Mouse (Mus musculus) CH12.LX (cell line): ENCODE results near the gene Wnk1. TPM values are rescaled to one million over a fixed set of nuclear protein-coding genes. Genes with fewer than 3 reads are reported as not detected.

Source experiments
- DNase-seq: peaks from one replicate; pipeline ENCODE4 v3.0.0-alpha.2; 2013; ENCODE audit errors: extremely low read depth
- H3K27ac ChIP-seq: 2 replicates; pipeline ENCODE4 v1.5.1; 2012; ENCODE audit warnings: low read depth, mild to moderate bottlenecking, control low read depth, moderate library complexity; ENCODE audit not compliant: insufficient read depth
- H3K27me3 ChIP-seq: replicated peaks from 2 replicates; pipeline ENCODE3; 2012; ENCODE audit warnings: inconsistent platforms
- H3K36me3 ChIP-seq, 2 experiments: replicated peaks in 1 of 2; 2 replicates each; pipeline versions ENCODE3 to v1.6.1; 2012; ENCODE audit warnings: inconsistent platforms in 1 of 2, low read length in 1 of 2, mild to moderate bottlenecking in 1 of 2, mixed read lengths in 1 of 2, moderate library complexity in 1 of 2; ENCODE audit not compliant: control insufficient read depth in 1 of 2, insufficient read depth in 1 of 2
- H3K4me1 ChIP-seq, 2 experiments: 2 replicates each; pipeline ENCODE4 v1.6.1; 2012; ENCODE audit warnings: inconsistent platforms in 1 of 2, moderate library complexity in 1 of 2; ENCODE audit not compliant: insufficient read depth in 2 of 2, control insufficient read depth in 1 of 2
- H3K4me2 ChIP-seq: 2 replicates; pipeline ENCODE4 v1.6.1; 2012; ENCODE audit warnings: low read depth, mild to moderate bottlenecking, control low read depth; ENCODE audit not compliant: poor library complexity, insufficient read depth, severe bottlenecking
- H3K4me3 ChIP-seq, 3 experiments: fragments of 150-350 bp in 1 of 3; sonication (generic) in 1 of 3; replicated peaks in 1 of 3; 2 replicates each; pipeline versions ENCODE3 to v1.5.1; 2011 to 2012; ENCODE audit warnings: low read depth in 2 of 3, low read length in 2 of 3, mild to moderate bottlenecking in 2 of 3, moderate library complexity in 2 of 3, control low read depth in 1 of 3, improper control_type of control experiment in 1 of 3, inconsistent platforms in 1 of 3, mixed read lengths in 1 of 3; ENCODE audit not compliant: poor library complexity in 1 of 3
- H3K79me2 ChIP-seq: replicated peaks from 2 replicates; pipeline ENCODE4 v1.6.1; 2012; ENCODE audit warnings: mild to moderate bottlenecking, moderate library complexity; ENCODE audit not compliant: control insufficient read depth, poor library complexity, insufficient read depth, severe bottlenecking; ENCODE audit errors: extremely low read depth
- H3K9ac ChIP-seq: 2 replicates; pipeline ENCODE4 v1.6.1; 2012; ENCODE audit warnings: low read depth, mild to moderate bottlenecking, control low read depth, moderate library complexity; ENCODE audit not compliant: insufficient read depth
- H3K9me3 ChIP-seq: replicated peaks from 2 replicates; pipeline ENCODE3; 2012; ENCODE audit warnings: low read length, inconsistent platforms, mixed read lengths
- E2F4 ChIP-seq: IDR thresholded peaks from 2 replicates; pipeline ENCODE4 v1.6.1; 2011; ENCODE audit warnings: low read depth, low read length, improper control_type of control experiment; ENCODE audit not compliant: insufficient replicate concordance
- EP300 ChIP-seq: IDR thresholded peaks from 2 replicates; pipeline ENCODE4 v1.6.1; 2011; ENCODE audit warnings: low read length, improper control_type of control experiment
- IRF4 ChIP-seq: IDR thresholded peaks from 2 replicates; pipeline ENCODE4 v1.6.1; 2014; ENCODE audit warnings: low read depth, mild to moderate bottlenecking, inconsistent platforms, low read length, improper control_type of control experiment
- MAFK ChIP-seq: IDR thresholded peaks from 2 replicates; pipeline ENCODE4 v1.6.1; 2011; ENCODE audit warnings: low read length, improper control_type of control experiment; ENCODE audit not compliant: insufficient replicate concordance
- MEF2A ChIP-seq: IDR thresholded peaks from 2 replicates; pipeline ENCODE4 v1.6.1; 2014; ENCODE audit warnings: low read depth, mild to moderate bottlenecking, inconsistent platforms, low read length, improper control_type of control experiment, borderline replicate concordance
- MYC ChIP-seq: IDR thresholded peaks from 2 replicates; pipeline ENCODE4 v1.6.1; 2011; ENCODE audit warnings: low read depth, mild to moderate bottlenecking, improper control_type of control experiment, low read length
- RAD21 ChIP-seq: IDR thresholded peaks from 2 replicates; pipeline ENCODE4 v1.6.1; 2011; ENCODE audit warnings: low read depth, mild to moderate bottlenecking, low read length, improper control_type of control experiment, moderate library complexity
- TCF12 ChIP-seq: IDR thresholded peaks from 2 replicates; pipeline ENCODE4 v1.6.1; 2014; ENCODE audit warnings: low read depth, mild to moderate bottlenecking, inconsistent platforms, low read length, improper control_type of control experiment
- UBTF ChIP-seq: IDR thresholded peaks from 2 replicates; pipeline ENCODE4 v1.6.1; 2012; ENCODE audit warnings: low read depth, mild to moderate bottlenecking, inconsistent platforms, low read length, improper control_type of control experiment, moderate library complexity
- USF1 ChIP-seq: IDR thresholded peaks from 2 replicates; pipeline ENCODE4 v1.6.1; 2014; ENCODE audit warnings: low read depth, mild to moderate bottlenecking, inconsistent platforms, low read length, improper control_type of control experiment
- ZNF384 ChIP-seq: IDR thresholded peaks from 2 replicates; pipeline ENCODE4 v1.6.1; 2012; ENCODE audit warnings: low read depth, low read length, improper control_type of control experiment, inconsistent platforms
- dilution Hi-C: fragments of 300-500 bp; cut with MboI; formaldehyde crosslinking; loops from 2 replicates; pipeline ENCODE4 v1.14.3; 2020; ENCODE audit warnings: low sequenced_read_pairs; ENCODE audit not compliant: extremely low pct_unique_long_range_greater_than_20kb, extremely low pct_ligation_motif_present
- in situ Hi-C: fragments of 300-500 bp; cut with MboI; formaldehyde crosslinking; loops from 3 replicates; pipeline ENCODE4 v1.14.3; 2019; ENCODE audit warnings: low sequenced_read_pairs, low pct_ligation_motif_present, low pct_unique_long_range_greater_than_20kb, mixed read lengths
- polyA plus RNA-seq: library from polyadenylated mRNA; unstranded; fragments of >175 nt; gene quantifications from 2 replicates; pipeline ENCODE4 v1.2.1, GENCODE M21; 2012; ENCODE audit warnings: low read depth; ENCODE audit not compliant: insufficient read length
- total RNA-seq, 2 experiments: library from RNA; depleted of rRNA; stranded (reverse); fragments of 300-350 nt in 1 of 2; fragments of >200 nt in 1 of 2; gene quantifications; 2 replicates each; pipeline ENCODE4 v1.2.3; 2012 to 2014

Gene Wnk1
- total and polyA plus RNA-seq, 3 experiments: 97.2 to 216 (median 125) TPM

DNA sequence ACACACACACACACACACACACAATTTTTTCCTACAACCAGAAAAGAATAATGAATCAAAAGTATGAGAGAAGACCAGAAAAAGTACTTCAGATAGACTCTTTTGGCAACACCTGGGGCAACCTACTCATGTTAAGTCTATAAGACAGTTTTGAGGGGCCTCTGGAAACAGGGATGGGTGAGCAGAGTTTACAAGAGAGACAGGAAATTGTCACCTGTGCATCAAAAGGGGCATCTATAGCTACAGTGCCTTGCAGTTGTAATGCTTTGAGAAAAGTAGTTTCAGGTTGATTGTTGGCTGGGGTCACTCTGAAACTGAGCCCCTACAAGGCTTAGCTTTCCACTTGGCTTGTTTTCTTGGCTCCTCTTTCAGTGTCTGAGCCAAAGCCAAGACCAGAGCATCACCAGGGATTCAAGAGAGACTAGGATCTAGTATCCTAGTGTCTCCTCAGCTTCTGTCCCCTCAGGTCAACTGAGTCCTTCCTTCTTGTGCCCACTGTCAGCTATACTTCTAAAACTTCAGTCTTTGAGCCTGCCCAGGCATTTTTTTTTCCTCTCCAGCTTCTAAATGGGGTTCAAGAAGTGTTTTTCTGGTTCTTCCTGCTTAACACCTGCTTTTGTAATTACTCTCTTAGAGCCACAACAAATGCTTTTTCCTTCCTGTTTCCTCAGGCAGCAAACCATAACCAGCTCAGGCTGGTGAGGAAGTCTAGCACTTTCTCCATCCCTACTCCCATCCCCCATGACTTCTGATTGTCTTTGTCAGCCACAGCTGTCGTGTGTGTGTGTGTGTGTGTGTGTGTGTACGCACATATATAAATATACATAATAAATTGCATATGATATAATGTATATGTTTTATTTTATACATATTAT is 17.4 kb upstream of the Wnk1 start:
- in situ Hi-C loops (no loop called here), dilution Hi-C loops (no loop called here)
- Histone ChIP-seq H3K4me3 (no peak overlapping the region), H3K27ac (no peak overlapping the region), H3K9me3 (no peaks in the 10 kb centered on the region), H3K27me3 (no peaks in the 10 kb centered on the region), H3K9ac (peak overlapping the region; percentile 13; the same call in 1 of the 2 replicates), H3K79me2 (no peaks in the 10 kb centered on the region), H3K36me3 (no peaks in the 10 kb centered on the region), H3K4me1 (peaks cover 8 to 33% of the 10 kb centered on the region in 2 experiments), H3K4me2 (0 out of 2 replicates have a peak overlapping the region, but pooled peaks have one; percentile 14)
- TF ChIP-seq IRF4: no peak
- TF ChIP-seq ZNF384: peak; percentile 45; the same call in 1 of the 2 replicates
- no peak; the same call in 1 of the 2 replicates for TF ChIP-seq RAD21
- TF ChIP-seq TCF12: 0 out of 2 replicates have a peak, but pooled peaks have one; percentile 32
- TF ChIP-seq EP300: peak; percentile 8; the same call in 1 of the 2 replicates
- DNase-seq: peak; percentile 41

DNA sequence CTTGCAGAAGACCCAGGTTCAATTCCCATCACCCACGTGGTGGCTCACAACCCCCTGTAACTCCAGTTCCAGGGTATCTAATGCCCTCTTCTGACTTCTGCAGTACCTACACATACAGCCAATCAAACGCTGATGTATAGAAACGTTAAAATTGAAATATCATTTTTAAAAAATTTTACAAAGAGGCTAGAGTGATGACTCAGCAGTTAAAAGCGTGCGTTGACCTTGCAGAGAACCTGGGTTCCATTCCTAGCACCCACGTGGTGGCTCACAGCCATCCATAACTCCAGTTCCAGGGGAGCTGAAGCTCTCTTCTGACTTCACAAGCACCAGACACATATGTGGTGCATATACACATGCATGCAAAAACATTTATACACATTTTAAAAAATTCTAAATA is 15.9 kb upstream of the Wnk1 start:
- H3K9me3 ChIP-seq: no peaks in the 10 kb centered on the region
- H3K27me3 ChIP-seq: no peaks in the 10 kb centered on the region
- DNase-seq: no peak
- H3K4me2 ChIP-seq: no peak overlapping the region
- in situ Hi-C loops (no loop called here), dilution Hi-C loops (no loop called here)
- no peak overlapping the region for H3K27ac ChIP-seq
- H3K79me2 ChIP-seq: no peaks in the 10 kb centered on the region
- TF ChIP-seq IRF4 (no peak), MAFK (peak; percentile 76)
- H3K4me3 ChIP-seq: no peak overlapping the region
- H3K4me1 ChIP-seq: peaks cover 8 to 25% of the 10 kb centered on the region in 2 experiments
- no peaks in the 10 kb centered on the region for H3K36me3 ChIP-seq
- no peak overlapping the region for H3K9ac ChIP-seq

DNA sequence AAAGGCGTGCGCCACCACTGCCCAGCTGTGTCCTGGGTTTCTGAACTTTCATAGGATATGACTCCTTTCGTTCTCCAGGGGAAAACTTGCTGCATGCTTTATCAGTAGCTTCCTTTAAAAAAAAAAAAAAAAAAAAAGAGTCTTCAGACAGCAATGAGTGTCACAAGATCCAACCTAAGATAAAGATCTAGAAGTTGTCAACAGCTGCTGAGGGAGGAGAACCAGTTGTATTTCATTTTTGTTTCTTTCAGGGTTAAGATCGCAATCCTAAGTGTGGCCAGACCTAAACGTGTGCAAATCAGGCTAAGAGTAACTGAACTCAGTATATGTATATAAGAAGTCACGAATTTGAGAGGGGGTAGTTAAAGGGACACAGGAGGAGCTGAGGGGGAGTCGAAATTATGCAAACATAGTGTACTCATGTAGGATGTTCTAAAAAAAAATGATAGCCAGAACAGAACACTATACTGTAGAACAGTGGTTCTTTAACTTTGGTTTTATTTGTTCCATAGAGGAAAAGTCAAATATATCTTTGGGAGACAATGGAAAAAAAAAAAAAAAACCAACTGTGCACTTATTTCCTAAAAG is 9.3 kb upstream of the Wnk1 start:
- H3K9ac ChIP-seq: no peak overlapping the region
- no peaks in the 10 kb centered on the region for H3K27me3 ChIP-seq
- H3K4me2 ChIP-seq: no peak overlapping the region
- TF ChIP-seq IRF4 (no peak), USF1 (no peak), E2F4 (no peak), MYC (no peak), UBTF (no peak), MEF2A (no peak)
- TF ChIP-seq, all 38 proteins: peak for 0
- no peak for DNase-seq
- in situ Hi-C loops: no loop called here
- H3K36me3 ChIP-seq: no peaks in the 10 kb centered on the region
- peaks cover 4 to 14% of the 10 kb centered on the region in 2 experiments; a peak in 3 of 4 replicates for H3K4me1 ChIP-seq
- no peak overlapping the region for H3K4me3 ChIP-seq
- H3K9me3 ChIP-seq: no peaks in the 10 kb centered on the region
- H3K27ac ChIP-seq: no peak overlapping the region
- H3K79me2 ChIP-seq: no peaks in the 10 kb centered on the region
- dilution Hi-C loops: no loop called here
